Mouse (Mus musculus) common myeloid progenitor, adult 5-6 weeks (primary cell): ENCODE results near the gene Vmn1r174. TPM values are rescaled to one million over a fixed set of nuclear protein-coding genes. Genes with fewer than 3 reads are reported as not detected.
"Not testable (repeated sequence)": the region's sequence is repeated elsewhere in the genome, so short reads cannot be mapped to it uniquely, and the experiment has no call there.

Experiments
- ATAC-seq: replicated peaks from 2 replicates; pipeline ENCODE4 v1.8.0; 2016; ENCODE audit warnings: low read depth, mild to moderate bottlenecking, moderate TSS enrichment, inconsistent platforms; ENCODE audit not compliant: poor library complexity, severe bottlenecking
- total RNA-seq: library from RNA; stranded (forward); fragments of 200-1000, 187-1606 nt; gene quantifications from 2 replicates; pipeline ENCODE4 v1.2.3, GENCODE M21; 2017

Gene Vmn1r174
- total RNA-seq, result not detected in 2 replicates

GRCm38 (mm10) chr7:23751970-23752369, at the start of gene Vmn1r174:
Gene Vmn1r174 (plus strand): TSS chr7:23752270.
- ATAC-seq, result not testable (repeated sequence)

- ATAC-seq, result no peak
Measured at GRCm38 (mm10) chr7:23784526-23784925, 32.5 kb downstream of the Vmn1r174 start.

DNA sequence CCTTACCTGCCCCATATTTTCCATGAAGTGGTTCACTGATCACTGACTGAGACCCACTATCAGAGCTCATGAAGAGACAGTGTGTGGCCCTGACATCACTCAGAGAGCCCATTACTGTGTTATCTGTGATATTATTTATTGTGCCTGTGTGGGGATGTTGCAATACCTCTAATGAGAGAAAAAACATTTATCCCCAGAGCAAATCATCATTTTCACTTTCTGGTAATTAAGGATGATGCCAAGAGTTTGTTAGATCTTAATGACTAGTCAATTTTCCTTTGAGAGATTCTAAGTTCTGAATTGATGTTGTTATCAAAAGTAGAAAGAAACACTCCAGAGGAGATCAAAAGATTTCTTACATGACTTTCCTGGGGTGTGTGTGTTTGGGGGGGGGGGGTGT, 58.5 kb downstream of the Vmn1r174 start, which contains the start of gene Vmn1r175:
Vmn1r175 (minus strand) TSS at position 101 of the 400 bp plus-strand sequence.
- ATAC-seq, result not testable (repeated sequence)

Other genes starting within 250 kb of the Vmn1r174 start
- not detected in 2 replicates for gene Vmn1r167, start 245.1 kb upstream of the Vmn1r174 start, total RNA-seq
- gene Vmn1r168, start 212.5 kb upstream of the Vmn1r174 start, total RNA-seq, result not detected in 2 replicates
- not detected in 2 replicates for gene Vmn1r169, start 176.7 kb upstream of the Vmn1r174 start, total RNA-seq
- not detected in 2 replicates for gene Vmn1r170, start 146.1 kb upstream of the Vmn1r174 start, total RNA-seq
- not detected in 2 replicates for gene Vmn1r171, start 121.5 kb upstream of the Vmn1r174 start, total RNA-seq
- not detected in 2 replicates for gene Vmn1r172, start 94.0 kb upstream of the Vmn1r174 start, total RNA-seq
- not detected in 2 replicates for gene Vmn1r173, start 51.6 kb upstream of the Vmn1r174 start, total RNA-seq
- gene Vmn1r175, start 58.4 kb downstream of the Vmn1r174 start, total RNA-seq, result not detected in 2 replicates
- gene Vmn1r176, start 85.1 kb downstream of the Vmn1r174 start, total RNA-seq, result not detected in 2 replicates
- gene Vmn1r177, start 114.2 kb downstream of the Vmn1r174 start, total RNA-seq, result not detected in 2 replicates
- gene Vmn1r178, start 139.7 kb downstream of the Vmn1r174 start, total RNA-seq, result not detected in 2 replicates
- not detected in 2 replicates for gene Vmn1r179, start 174.7 kb downstream of the Vmn1r174 start, total RNA-seq
- gene Vmn1r180, start 198.4 kb downstream of the Vmn1r174 start, total RNA-seq, result not detected in 2 replicates
- gene Vmn1r181, start 222.3 kb downstream of the Vmn1r174 start, total RNA-seq, result not detected in 2 replicates
- not detected in 2 replicates for gene V1rd19, start 249.4 kb downstream of the Vmn1r174 start, total RNA-seq